Mouse (Mus musculus) heart, embryonic 16.5 days (tissue): ENCODE data around the gene Ccdc191. TPM values are rescaled to one million over a fixed set of nuclear protein-coding genes. Genes with fewer than 3 reads are reported as not detected.

Experiments used
- ATAC-seq: fragments of 200-750 bp; cut with Nextera tagmentation; replicated peaks from 2 replicates; pipeline ENCODE4 v1.8.0; 2017; ENCODE audit warnings: moderate number of reproducible peaks; ENCODE audit not compliant: insufficient read depth, low FRiP score; ENCODE audit errors: extremely low read depth
- H3K27ac ChIP-seq: fragments of 300-500 bp; sonication (generic); 2 replicates; pipeline ENCODE4 v1.5.1; 2014; ENCODE audit warnings: mild to moderate bottlenecking, low read length, control low read depth, moderate library complexity
- H3K27me3 ChIP-seq: fragments of 300-500 bp; sonication (generic); 2 replicates; pipeline ENCODE4 v1.6.1; 2014; ENCODE audit warnings: low read length, mixed read lengths; ENCODE audit not compliant: control insufficient read depth, insufficient read depth
- H3K36me3 ChIP-seq: fragments of 300-500 bp; sonication (generic); 2 replicates; pipeline ENCODE4 v1.6.1; 2014; ENCODE audit not compliant: control insufficient read depth, insufficient read depth
- H3K4me1 ChIP-seq: fragments of 300-500 bp; sonication (generic); 2 replicates; pipeline ENCODE4 v1.6.1; 2014; ENCODE audit warnings: low read length, mixed read lengths; ENCODE audit not compliant: control insufficient read depth, insufficient read depth
- H3K4me2 ChIP-seq: fragments of 300-500 bp; sonication (generic); 2 replicates; pipeline ENCODE4 v1.6.1; 2014; ENCODE audit warnings: low read depth, mild to moderate bottlenecking, control low read depth, low read length
- H3K4me3 ChIP-seq: fragments of 300-500 bp; sonication (generic); 2 replicates; pipeline ENCODE4 v1.5.1; 2014; ENCODE audit warnings: mild to moderate bottlenecking, control low read depth, low read length
- H3K9ac ChIP-seq: fragments of 300-500 bp; sonication (generic); 2 replicates; pipeline ENCODE4 v1.6.1; 2014; ENCODE audit warnings: low read length, control low read depth
- H3K9me3 ChIP-seq: fragments of 300-500 bp; sonication (generic); replicated peaks from 2 replicates; pipeline ENCODE4 v1.6.1; 2016; ENCODE audit warnings: low read length; ENCODE audit not compliant: control insufficient read depth
- WGBS: fragments of 180-500 bp; shearing (Covaris S2); extraction: QIAGEN DNeasy Blood & Tissue Kit; methylation state at CpG from one replicate; pipeline ENCODE4 v1.1.7; 2014; 5-methylcytosine and 5-hydroxymethylcytosine counted together
- microRNA-seq: library from miRNA; unstranded; fragments of <30 nt; microRNA quantifications from one replicate; pipeline ENCODE4, GENCODE M21; 2017
- polyA plus RNA-seq: library from polyadenylated mRNA; unstranded; fragments of >200 nt; fragmentation: Nextera tagmentation; extraction: Ambion mirVana; gene quantifications from 2 replicates; pipeline ENCODE4 v1.2.1, GENCODE M21; 2015

Ccdc191 gene
- polyA plus RNA-seq, 1 experiment from 2014 or later, result 8.8 TPM

DNA sequence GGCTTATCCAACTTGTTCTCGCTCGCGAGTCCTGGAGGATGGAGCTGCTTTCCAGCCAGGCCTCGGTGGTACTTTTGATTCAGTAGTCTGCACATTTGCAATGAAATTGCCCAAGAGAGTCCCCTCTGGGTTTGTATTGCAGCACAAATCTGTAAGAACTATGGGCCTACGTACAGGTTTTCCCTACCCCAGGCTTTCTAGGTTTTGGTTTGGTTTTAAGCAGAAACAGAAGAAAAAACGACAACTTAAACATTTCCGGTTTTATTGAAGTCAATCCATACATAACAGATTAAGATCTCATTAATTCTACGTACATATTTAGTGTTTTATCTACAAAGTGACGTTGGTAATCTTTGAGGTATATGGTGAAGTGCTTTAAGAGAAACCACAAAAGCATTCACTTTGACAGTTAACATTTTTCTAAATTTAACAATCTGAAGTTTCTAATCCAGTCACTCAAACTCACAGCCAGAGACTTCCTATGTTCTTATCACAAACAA, 90.6 kb downstream of the Ccdc191 start:
- Histone ChIP-seq H3K27ac (no peak overlapping the region), H3K9ac (peak overlapping the region; percentile 78), H3K4me1 (peaks cover 3% of the 10 kb centered on the region; the same call in 1 of the 2 replicates), H3K4me2 (peak overlapping the region; percentile 100), H3K36me3 (no peaks in the 10 kb centered on the region), H3K9me3 (no peaks in the 10 kb centered on the region), H3K4me3 (peak overlapping the region; percentile 84), H3K27me3 (peaks cover 7% of the 10 kb centered on the region)
- 27% methylated on average over 9 of the region's 9 CpGs for WGBS
- ATAC-seq, result no peak

DNA sequence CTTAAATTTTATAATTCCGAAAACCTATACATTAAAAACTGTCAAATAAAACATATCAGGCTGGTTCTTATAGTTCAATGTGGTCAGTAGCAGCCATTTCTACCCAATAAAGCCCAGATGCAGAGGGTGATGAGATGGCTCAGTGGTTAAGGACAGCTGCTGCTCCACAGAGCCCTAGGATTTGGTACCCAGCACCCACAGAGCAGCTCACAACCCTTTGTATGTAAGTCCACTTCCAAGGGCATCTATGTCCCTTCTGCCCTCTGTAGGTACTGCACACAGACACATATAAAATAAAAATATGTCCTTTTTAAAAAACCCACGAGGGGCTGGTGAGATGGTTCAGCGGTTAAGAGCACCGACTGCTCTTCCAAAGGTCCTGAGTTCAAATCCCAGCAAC, 96.7 kb downstream of the Ccdc191 start:
- Histone ChIP-seq H3K9ac (no peak overlapping the region), H3K4me2 (no peak overlapping the region), H3K27me3 (no peaks in the 10 kb centered on the region), H3K36me3 (no peaks in the 10 kb centered on the region), H3K4me3 (no peak overlapping the region), H3K9me3 (no peaks in the 10 kb centered on the region), H3K4me1 (no peaks in the 10 kb centered on the region), H3K27ac (no peak overlapping the region)
- no peak for ATAC-seq
- WGBS, result 91% methylated on average over 4 of the region's 4 CpGs

DNA sequence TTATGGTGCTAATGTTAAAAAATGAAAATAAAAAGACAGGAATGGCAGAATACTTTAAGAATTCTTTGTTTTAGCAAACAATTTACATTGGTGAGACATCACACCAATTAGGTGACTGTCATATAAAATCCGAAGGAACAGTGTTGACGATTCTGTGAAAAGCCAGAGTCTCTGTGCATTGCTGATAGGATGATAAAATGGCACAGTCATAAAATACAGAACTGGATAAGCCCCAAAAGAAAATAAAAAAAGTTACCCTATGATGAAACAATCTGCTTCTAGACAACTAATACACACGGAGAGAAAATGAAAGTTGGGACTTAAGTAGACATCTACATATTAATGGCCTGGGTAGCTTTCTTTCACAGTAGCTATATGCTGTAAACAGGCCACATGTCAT, 105.0 kb downstream of the Ccdc191 start:
- H3K27ac ChIP-seq, result no peak overlapping the region
- WGBS, result 79% methylated on average over 3 of the region's 3 CpGs
- no peaks in the 10 kb centered on the region for H3K4me1 ChIP-seq
- no peak overlapping the region for H3K4me2 ChIP-seq
- no peaks in the 10 kb centered on the region for H3K9me3 ChIP-seq
- no peak overlapping the region for H3K9ac ChIP-seq
- ATAC-seq, result no peak
- no peak overlapping the region for H3K4me3 ChIP-seq
- H3K27me3 ChIP-seq, result no peaks in the 10 kb centered on the region
- no peaks in the 10 kb centered on the region for H3K36me3 ChIP-seq

DNA sequence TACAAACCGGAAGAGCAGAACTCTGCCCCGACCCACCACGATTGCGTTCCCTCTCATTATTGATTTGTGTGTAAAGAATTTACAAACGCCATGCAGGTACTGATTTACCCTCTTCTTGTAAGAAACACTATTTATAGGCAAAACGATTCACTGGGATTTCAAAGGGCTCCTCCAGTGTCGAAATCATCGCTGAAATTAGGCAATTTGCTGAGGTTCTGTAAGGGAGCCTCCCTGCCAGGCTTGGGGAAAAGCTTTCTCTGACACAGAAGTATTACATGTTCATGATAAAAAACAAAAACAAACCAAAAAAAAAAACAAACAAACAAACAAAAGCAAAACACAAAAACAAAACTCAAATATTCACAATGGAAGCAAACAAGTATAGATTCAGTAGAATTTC, 109.5 kb downstream of the Ccdc191 start:
- no peak overlapping the region for H3K9ac ChIP-seq
- no peak overlapping the region for H3K4me3 ChIP-seq
- no peak overlapping the region for H3K27ac ChIP-seq
- no peaks in the 10 kb centered on the region for H3K36me3 ChIP-seq
- ATAC-seq, result no peak
- no peaks in the 10 kb centered on the region for H3K4me1 ChIP-seq
- H3K27me3 ChIP-seq, result no peaks in the 10 kb centered on the region
- H3K4me2 ChIP-seq, result no peak overlapping the region
- WGBS, result 87% methylated on average over 8 of the region's 8 CpGs
- no peaks in the 10 kb centered on the region for H3K9me3 ChIP-seq

DNA sequence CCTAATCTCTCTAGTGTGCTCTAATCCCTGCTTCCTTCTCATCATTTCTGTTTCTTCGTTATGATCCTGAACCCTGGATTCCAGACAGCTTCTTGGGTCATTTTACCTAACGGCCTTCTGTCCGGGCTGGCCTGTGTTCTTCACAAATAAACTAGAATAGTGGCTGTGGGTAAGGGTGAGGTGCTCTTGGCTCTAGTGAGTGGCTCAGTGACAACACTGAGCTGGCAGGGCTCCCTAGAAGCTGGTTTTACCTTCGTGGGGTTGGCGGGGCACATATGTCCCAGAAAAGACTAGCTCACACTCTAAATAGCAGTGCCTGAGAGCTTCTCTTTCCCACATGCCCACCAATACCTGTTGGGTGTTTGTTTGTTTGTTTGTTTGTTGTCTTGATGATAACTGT, 109.9 kb downstream of the Ccdc191 start:
- H3K9me3 ChIP-seq, result no peaks in the 10 kb centered on the region
- ATAC-seq, result no peak
- no peaks in the 10 kb centered on the region for H3K27me3 ChIP-seq
- H3K9ac ChIP-seq, result no peak overlapping the region
- H3K4me2 ChIP-seq, result no peak overlapping the region
- H3K4me1 ChIP-seq, result no peaks in the 10 kb centered on the region
- no peak overlapping the region for H3K4me3 ChIP-seq
- 77% methylated on average over 5 of the region's 5 CpGs for WGBS
- H3K27ac ChIP-seq, result no peak overlapping the region
- no peaks in the 10 kb centered on the region for H3K36me3 ChIP-seq

DNA sequence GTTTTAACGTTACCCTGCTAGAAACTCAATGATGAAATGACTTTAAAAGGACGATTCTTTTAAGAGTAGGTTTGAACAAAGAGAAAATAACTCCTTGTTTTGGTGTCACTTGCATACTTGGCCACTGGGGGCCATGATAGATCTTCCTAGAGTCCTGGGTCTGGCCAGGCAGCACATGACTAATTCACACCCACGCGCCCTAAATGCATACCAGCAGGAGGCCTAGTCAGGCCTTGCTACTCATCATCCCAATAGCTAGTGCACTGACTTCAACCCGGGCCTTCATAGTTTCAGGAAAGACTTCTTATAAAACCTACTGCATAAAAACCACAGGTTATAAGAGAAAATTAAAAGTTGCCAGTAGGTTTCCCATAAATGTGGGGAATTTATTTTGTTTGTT, 112.5 kb downstream of the Ccdc191 start:
- peaks cover 4% of the 10 kb centered on the region for H3K36me3 ChIP-seq
- H3K27ac ChIP-seq, result no peak overlapping the region
- no peak overlapping the region for H3K9ac ChIP-seq
- WGBS, result 53% methylated on average over 5 of the region's 5 CpGs
- H3K4me1 ChIP-seq, result no peaks in the 10 kb centered on the region
- H3K4me3 ChIP-seq, result no peak overlapping the region
- no peak overlapping the region for H3K4me2 ChIP-seq
- ATAC-seq, result no peak; the same call in 1 of the 2 replicates
- no peaks in the 10 kb centered on the region for H3K9me3 ChIP-seq
- H3K27me3 ChIP-seq, result no peaks in the 10 kb centered on the region

DNA sequence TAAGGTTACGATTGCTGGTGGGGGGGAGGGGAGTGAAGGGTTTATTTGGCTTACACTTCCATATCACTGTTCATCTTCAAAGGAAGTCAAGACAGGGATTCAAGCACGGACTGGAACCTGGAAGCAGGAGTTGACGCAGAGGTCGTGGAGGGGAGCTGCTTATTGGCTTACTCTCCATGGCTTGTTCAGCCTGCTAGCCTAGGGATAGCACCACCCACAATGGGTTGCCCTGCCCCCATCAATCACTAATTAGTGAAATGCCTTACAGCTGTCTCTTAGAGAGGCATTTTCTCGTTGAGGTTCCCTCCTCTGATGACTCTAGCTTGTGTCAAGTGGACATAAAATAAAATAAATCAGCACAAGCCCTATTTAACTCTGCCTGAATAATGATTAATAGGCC, 121.4 kb downstream of the Ccdc191 start:
- H3K9me3 ChIP-seq, result no peaks in the 10 kb centered on the region
- no peak for ATAC-seq
- WGBS, result 63% methylated on average over 5 of the region's 5 CpGs
- no peak overlapping the region for H3K27ac ChIP-seq
- no peak overlapping the region for H3K9ac ChIP-seq
- no peaks in the 10 kb centered on the region for H3K4me1 ChIP-seq
- no peaks in the 10 kb centered on the region for H3K27me3 ChIP-seq
- no peak overlapping the region for H3K4me3 ChIP-seq
- no peak overlapping the region for H3K4me2 ChIP-seq
- no peaks in the 10 kb centered on the region for H3K36me3 ChIP-seq

Small RNAs within 50 kb of the gene (microRNA-seq; reads per million reads assigned to microRNA genes)
- gene Mir3470b, result not detected

Other genes starting within 250 kb of the Ccdc191 start
- 0.21 TPM in 1 of 2 replicates, not detected in the other for gene Tigit, start 225.7 kb upstream of the Ccdc191 start, polyA plus RNA-seq
- gene Drd3, start 135.8 kb upstream of the Ccdc191 start, polyA plus RNA-seq, result not detected in 2 replicates
- gene Qtrt2, start 37.0 kb downstream of the Ccdc191 start, polyA plus RNA-seq, result 11.3 and 13.6 TPM in 2 replicates
- gene Zdhhc23, start 90.0 kb downstream of the Ccdc191 start, polyA plus RNA-seq, result 1.1 and 1.3 TPM in 2 replicates
- 3.9 and 4.7 TPM in 2 replicates for gene Gramd1c, start 173.5 kb downstream of the Ccdc191 start, polyA plus RNA-seq
- 36.9 and 39.7 TPM in 2 replicates for gene Atp6v1a, start 249.9 kb downstream of the Ccdc191 start, polyA plus RNA-seq